Mouse (Mus musculus) lung, postnatal 0 days (tissue): ENCODE measurements around the gene Irf2bpl.

Experiments used
- CTCF ChIP-seq: IDR thresholded peaks from 2 replicates; pipeline ENCODE4 v1.5.1; 2016; ENCODE audit warnings: antibody characterized with exemption, mild to moderate bottlenecking
- EP300 ChIP-seq: IDR thresholded peaks from 2 replicates; pipeline ENCODE4 v1.6.1; 2016; ENCODE audit warnings: antibody characterized with exemption, mild to moderate bottlenecking, control low read depth

GRCm38 (mm10) chr12:86853516-86853915 lies 31.1 kb downstream of the Irf2bpl start:
- no peak for TF ChIP-seq CTCF
- no peak for TF ChIP-seq EP300
